Mouse (Mus musculus) kidney, adult 2 months (tissue): Measurements from ENCODE around the gene Arhgap10.

Experiments
- CTCF ChIP-seq: fragments of 200-500 bp; conservative IDR thresholded peaks from 2 replicates; pipeline ENCODE4 v1.5.1; 2011; ENCODE audit warnings: low read depth, mild to moderate bottlenecking, control low read depth, low read length, moderate library complexity, mixed read lengths; ENCODE audit not compliant: insufficient read depth, insufficient read length
- POLR2A ChIP-seq: fragments of 200-500 bp; IDR thresholded peaks from one replicate; pipeline ENCODE4 v1.6.1; 2011; ENCODE audit warnings: low read depth, low read length, control low read depth

- TF ChIP-seq CTCF (no peak), POLR2A (no peak)
These were observed 43.1 kb downstream of the Arhgap10 start for GRCm38 (mm10) chr8:77474614-77475013.
